Mouse (Mus musculus) natural killer cell, adult 2 months (primary cell): ENCODE measurements around the gene Adss.
"Not testable (repeated sequence)": the region's sequence is repeated elsewhere in the genome, so short reads cannot be mapped to it uniquely, and the experiment has no call there.

Source experiments
- DNase-seq, 2 experiments: peaks; one replicate each; pipeline ENCODE4 v3.0.0; 2022; ENCODE audit warnings: low spot score in 2 of 2

Adss gene

DNA sequence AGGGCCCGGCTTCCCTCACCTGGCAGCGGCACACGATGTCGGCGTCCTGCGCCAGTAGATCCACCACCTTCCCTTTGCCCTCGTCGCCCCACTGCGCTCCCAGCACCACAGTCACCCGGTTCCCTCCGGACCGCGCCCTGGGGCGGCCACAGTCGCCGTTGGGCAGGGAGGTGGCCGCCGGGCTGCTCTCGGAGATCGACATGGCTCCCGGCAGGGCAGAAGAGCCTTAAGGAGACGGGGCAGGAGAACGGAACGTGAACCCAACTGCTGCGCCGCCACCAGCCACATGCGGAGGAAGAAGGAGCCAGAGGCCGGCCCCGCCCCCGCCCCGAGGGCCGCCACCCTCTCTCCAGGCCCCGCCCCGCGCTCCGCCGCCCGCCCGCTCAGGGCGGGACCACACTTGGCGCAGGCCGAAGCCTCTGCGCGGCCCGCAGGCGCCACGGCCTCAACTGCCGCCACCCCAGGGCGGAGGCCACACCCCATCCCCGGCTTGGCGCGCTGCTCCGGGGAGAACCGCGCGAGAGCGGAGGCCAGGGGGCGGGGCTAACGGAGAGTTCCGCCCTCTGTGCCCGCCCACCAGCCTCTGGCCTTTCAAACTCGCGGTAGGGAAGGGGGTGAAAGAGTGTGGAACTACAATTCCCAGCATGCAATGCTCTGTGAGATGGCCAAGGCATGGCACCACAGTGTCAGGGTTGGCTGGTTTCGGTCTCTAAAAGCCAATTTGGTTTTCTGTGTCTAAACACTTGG, at the start of gene Adss:
Gene Adss, minus strand, starts transcription at position 319 of the 747 bp plus-strand sequence.
- DNase-seq: peak; percentile 99

DNA sequence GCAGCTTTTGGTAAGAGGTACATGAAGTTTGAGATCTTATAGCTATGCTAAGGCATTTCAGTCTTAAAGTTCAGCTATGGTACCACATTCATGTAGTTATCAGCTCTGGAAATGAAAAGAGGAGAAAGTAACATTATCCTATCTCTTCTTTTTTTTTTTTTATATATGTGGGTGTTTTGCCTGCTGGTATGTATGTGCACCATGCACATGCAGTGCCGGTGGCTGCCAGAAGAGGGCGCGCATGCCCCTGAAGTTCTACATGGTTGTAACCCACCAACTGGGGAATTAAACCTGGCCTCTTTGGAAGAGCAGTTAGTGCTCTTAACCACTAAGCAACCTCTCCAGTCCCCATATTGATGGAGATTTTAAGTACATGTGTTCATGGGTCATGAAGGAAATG, 49.5 kb upstream of the Adss start:
- DNase-seq: peak in 1 of 2 experiments; percentile 10

DNA sequence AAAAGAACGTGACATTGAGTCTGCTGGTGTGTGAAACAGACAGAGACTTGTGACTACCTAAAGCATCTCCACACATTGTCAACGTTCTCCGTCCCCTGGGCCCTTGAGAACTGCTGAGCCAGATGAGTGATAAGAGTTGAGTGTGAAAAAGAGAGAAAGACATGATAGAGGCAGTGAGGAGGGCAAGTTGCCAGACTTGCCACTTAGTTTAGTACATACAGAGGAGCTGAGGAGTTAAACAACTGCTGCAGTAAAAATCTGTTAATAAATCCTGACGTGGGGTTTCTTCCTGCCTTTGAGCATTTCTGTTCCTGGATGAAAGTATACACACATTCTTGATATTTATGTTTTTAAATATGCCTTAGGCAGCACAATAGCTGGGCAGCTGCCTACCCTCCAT, 31.5 kb upstream of the Adss start:
- DNase-seq: not testable (repeated sequence)

DNA sequence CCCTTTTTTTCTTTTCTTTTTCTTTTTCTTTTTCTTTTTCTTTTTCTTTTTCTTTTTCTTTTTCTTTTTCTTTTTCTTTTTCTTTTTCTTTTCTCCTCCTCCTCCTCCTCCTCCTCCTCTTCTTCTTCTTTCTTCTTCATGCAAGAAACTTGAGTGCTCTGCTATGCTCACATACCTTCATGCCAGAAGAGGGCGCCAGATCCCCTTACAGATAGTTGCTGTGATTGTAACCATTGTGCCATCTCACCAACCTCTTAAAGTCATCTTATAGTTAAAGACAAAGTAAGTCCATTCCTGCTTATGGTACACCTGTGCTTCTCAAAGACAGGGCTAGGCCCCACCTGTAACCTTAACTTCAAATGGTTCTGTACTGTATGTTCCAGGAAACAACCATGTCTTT, 10.5 kb upstream of the Adss start:
- DNase-seq: peak; percentile 15 to 49

DNA sequence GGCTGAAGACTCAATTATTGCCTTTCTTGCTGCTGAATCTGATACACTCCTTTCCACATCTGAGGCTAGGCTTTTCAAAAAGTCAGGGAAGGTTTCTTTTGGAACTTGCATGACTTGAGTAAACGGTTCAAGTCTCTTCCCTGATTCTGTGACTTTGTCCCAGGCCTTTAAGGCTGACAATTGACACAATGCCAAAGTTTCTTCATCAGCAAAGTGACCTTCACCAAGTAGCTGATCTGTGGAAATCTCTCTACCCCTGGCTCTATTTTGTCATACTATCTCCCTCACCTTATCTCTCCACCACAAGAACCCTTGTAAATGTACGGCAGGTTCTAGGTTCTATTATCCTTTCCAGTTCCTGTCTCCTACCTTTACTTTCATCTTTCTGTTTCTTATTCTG, 7.2 kb upstream of the Adss start:
- DNase-seq: no peak

DNA sequence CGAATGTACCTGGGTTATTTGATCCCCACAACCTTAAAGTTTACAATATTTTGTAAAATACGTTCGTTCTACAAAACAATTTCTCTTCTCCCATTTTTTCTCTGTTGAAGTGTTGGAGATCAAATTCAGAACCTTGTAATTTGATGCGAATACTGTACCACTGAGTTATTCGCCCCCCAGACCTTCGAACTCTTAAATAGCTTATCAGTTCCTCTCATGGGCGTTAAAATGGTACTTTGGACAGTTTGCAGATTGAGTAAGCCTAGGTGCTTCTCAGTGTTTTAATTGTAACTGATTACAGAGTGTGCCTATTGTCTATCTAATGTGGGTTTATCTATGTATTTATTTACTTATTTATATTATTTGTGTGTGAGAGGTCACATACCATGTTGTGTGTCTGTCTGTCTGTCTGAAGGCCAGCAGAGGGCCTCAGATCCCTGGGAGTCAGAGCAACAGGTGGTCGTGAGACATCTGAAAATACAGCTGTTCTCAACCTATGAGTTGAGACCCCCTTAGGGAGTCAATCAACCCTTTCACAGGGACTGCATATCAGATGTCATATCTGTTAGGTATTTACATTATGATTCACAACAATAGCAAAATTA, 942 bp upstream of the Adss start:
- DNase-seq: no peak

DNA sequence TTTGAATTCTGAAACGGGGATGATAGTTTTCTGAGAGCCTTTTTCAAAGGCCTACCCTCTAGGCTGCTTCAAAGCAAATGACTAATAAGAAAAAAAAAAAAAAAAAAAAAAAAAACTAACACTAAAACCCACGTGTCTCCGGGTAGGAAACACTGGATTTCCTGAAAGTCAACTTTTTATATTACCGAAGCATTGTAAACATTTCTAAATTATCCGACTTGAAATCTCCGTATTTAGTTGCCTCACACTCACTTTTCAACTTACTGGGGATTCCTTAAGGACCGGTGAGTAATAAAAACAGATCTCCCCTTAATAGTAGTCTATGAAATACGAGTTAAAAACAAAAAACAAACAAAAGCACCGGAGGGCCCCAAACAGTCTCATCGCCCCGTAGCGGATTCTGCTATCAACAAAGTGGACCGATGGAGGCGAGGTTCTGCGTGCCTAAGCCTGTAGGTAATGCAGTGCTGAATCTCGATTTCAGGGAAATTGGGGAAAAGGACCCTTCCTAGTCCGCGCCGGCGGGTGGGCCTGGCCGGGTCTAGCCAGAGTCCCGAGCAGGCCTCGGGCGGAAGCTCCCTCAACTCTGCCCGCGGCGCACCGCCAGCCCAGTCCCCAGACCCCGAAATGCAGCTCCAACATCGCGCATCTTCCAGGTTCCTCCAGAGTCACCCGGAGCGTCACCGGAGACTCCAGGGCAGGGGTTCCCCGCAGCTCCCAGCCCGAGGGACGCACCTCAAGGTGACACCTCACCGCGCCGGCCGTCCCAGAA, 704 bp downstream of the Adss start:
- peak in 1 of 2 experiments; percentile 6 for DNase-seq

DNA sequence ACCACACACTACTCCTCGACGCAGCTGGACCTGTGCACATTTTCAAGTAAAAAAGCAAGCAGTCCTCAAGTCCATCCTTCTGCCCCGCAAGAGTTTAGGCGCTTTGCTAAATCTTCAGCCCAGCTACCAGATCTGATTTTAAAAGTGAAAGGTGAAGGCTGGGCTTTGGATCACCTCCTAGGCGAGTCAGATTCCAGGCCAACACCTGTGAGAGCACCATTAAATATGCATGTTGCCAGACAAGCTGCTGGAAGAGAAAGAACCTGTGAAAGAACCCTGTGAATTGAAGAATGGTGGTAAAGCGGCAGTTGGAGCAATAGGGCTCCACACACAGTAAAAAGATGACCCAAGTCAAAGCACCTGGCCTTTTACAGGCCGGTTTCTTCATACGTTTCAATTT, 1.4 kb downstream of the Adss start:
- DNase-seq: no peak

DNA sequence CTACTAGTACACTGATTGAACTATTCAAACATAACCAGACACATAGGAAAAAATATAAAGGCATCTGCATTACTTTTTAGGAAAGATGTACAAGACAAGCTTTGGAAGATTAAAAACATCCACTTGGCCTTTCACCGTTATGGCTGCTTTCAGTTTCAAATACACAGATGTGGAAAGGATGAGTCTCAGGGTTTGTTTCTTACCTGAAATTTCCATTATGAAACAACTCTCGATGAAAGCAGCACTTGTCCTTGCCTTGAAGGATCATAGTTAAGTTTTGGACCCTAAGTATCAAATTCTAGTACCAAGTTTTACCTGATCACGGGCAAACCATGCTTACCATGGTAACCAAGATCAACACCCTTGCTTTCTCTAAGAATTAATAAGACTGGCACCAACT, 3.5 kb downstream of the Adss start:
- no peak for DNase-seq

DNA sequence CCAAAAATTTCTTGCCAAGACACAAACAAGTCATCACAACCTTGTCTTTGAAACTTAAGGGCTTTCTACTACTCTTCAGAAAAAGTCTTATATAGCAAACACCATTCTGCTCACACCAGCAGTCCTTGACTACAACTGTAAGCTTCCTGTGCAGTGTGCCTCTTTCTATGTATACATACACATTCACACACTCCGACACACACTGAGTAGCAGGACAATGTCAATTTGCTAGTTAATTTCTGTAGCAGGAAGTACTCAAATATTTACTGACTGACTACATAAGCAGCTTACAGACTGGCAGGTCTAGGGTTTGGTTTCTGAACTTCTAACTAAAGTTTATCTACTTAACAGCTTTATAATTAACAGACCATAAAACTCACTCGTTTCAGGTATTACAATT, 18.9 kb downstream of the Adss start:
- DNase-seq: no peak

DNA sequence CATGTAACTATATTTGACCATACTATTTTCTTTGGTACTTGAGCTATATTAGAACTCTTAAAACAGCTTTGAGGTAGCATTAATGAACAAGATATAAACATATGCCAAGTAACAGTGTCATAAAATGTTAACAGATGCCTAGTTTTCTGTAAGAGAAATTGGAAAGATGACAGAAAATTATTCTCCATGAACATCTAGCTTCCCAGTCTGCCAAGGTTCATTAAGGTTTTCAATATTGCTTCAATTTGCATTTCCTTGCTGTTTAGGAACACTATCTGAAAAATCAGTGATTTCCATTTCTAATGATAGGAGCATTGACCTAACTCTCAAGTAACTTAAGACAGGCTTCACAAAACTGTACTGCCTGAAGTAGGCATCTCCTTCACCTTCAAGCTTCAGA, 27.4 kb downstream of the Adss start:
- DNase-seq: no peak

DNA sequence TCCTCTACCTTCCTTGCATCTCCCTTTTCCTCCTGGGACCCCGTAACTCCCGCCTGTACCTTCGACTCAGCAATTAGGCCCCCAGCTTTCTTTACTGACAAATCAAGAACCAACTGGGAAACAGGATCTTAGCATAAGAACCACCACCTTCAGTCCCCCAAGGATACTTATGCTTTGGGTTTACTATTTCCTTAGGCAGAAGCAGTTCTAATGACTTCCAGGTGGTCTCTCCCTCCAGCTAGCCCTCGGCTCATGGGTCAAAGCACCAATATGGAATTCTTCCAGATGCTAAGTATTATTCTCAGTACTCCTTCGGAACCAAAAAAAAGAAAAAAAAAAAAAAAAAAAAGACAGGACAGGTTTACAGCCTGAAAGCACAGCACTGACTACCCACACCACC, 39.1 kb downstream of the Adss start:
- no peak for DNase-seq

DNA sequence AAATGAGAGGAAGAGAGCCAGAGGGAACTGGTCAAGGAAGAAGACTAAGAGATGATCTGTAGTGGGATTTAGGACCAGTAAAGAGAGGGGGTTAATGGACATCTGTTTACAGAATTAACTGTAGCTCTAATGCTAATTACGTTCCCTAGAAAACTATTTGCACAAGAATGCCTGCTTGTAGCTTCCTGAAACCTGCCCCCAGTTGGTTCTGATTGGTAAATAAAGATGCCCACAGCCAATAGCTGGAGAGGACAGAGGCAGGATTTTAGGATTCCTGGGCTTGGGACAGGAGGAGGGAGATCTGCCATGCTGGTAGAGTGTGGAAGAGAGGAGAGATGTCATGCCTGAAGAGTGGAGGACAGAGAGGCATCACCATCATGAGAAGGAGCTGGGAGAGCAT, 42.8 kb downstream of the Adss start:
- DNase-seq: no peak

DNA sequence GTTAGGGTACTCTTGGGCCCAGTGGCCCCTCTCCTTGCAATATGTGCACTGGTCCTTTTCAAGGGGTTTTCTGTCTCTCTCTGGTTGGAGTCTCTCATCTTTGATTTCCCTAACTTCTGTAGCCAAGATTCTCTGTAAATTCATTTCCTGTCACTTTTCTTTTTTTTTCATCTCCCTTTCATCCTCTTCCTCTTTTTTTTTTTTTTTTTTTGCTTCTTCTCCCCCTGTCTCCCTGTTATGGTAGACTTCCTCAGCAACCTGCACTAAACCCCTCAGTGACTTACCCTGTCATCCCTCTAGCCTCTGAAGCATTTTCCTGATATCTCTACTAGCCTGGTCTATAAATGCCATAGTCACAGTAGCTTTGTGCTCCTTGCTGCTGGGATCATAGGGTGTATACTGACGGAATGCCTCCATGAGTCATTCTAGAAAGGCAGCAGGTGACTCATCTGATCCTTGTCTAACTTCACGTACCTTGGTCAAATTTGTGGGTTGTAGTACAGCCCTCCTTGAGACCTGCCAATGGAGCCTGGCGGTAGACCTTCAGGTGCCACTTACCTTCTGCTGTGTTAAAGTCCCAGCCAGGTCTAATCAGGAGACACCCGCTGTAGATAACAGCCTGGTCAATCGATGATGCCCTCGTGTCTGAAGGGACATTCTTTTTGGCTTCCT, 48.3 kb downstream of the Adss start:
- no peak for DNase-seq

DNA sequence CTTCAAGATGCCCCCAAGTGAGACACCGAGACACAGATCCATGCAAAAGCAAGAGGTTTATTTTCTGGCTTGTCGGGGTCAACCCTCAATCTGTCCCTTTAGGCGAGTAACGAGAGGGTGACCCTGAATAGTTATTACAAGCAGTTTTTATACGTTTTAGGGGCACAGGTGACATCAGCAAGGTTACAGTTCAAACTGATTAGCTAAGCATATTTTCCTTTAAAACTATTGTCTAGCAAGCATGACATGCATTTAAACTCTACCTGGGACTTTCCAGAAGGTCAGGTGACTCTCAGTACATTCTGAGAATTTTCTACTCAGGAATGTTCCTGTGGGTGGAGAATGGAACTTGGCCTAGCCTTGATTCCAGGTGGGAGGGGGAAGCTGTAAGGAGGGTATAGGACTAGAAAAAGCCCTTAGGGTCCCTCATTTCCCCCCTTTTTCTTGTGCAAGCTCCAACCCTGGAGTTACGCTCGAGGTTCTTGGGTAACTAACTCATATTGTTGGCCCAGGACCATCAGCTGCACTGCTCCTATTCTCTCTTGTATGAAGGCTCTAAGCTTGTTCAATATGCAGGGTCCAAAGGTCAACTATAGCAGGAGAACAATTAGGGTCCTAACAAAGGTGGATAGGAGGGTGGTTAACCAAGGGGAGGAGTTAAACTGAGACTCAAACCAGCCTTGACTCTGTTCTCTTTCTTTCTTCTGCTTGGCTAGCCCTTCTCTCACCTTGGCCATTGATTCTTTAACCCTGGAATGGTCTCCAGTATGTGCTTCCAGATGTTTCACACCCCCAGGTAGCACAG, 51.6 kb downstream of the Adss start:
- DNase-seq: no peak

DNA sequence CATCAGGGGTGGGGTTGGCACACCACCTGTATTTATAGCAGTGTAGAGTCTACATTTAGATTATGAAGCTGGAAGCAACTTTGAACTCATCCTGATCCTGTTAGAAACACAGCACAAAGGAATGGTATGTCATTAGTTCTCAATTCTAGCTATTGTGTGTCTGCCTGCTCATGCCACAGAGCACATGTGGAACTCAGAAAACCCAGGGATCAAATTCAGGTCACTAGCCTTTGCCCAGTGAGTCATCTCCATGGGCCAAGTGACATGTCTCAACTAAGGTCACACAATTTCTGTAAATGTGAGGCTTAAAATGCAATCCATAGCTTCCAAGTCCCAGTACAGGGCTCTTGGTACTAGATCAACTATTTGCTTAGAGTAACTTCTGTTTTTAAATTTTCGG, 54.2 kb downstream of the Adss start:
- DNase-seq: no peak

DNA sequence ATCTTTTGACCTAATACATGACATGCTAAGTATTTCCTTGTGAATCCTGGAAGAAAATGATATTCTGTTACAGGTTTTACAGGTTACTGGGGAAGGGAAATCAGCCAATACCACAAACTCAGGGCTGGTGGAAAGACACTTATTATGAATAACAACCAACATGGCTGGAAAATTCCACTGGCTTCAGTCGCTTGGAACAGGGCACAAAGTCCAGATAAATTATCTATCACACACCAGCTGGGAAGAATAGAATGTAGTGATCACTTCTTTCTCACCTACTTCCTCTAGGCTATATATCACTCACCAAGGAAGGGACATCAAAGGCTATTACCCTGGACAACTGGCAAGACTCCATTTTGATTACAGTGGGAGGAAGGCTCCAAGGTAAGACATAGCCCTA, 55.6 kb downstream of the Adss start:
- DNase-seq: no peak

DNA sequence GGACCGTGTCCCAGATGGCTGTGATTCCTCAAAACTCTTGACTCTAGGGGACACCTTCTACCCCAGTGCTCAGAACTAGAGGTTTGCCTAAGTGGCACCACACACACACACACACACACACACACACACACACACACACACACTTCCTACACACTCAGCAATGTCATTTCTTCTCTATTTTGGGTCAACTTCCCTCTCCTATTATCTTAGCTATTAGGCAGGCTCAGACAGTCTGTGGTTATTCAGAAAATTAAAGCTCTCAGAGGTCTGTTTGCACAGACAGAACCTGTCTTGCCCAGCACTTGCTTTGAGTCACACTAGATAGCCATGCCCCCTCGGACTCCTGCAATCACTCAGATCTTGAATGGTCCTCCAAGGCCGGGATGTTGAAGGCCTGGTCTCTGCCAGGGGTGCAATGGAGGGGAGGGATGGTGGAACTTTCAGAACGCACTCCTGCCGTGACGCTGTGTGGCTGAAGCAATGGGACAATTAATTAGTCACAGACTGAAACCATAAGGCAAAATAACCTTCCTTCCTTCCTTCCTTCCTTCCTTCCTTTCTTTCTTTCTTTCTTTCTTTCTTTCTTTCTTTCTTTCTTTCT, 58.7 kb downstream of the Adss start:
- no peak for DNase-seq

DNA sequence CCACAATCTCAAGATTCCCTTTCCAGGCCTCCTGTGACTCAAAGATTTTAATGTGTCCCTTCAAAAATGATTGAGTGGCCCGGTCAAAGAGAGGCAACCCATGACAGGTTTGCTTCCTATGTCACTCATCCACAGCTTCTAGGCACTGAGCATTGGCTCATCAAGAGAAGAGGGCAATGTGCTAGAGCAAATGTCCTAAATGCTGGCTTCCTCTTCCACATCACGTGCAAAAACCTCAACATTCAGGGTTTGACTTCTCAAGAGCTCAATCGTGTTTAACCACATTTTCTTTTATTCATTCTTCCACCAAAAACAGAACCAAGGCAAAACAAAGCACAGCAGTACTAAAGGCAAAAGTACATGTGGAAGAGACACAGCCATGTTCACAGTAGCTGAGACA, 64.3 kb downstream of the Adss start:
- no peak for DNase-seq

DNA sequence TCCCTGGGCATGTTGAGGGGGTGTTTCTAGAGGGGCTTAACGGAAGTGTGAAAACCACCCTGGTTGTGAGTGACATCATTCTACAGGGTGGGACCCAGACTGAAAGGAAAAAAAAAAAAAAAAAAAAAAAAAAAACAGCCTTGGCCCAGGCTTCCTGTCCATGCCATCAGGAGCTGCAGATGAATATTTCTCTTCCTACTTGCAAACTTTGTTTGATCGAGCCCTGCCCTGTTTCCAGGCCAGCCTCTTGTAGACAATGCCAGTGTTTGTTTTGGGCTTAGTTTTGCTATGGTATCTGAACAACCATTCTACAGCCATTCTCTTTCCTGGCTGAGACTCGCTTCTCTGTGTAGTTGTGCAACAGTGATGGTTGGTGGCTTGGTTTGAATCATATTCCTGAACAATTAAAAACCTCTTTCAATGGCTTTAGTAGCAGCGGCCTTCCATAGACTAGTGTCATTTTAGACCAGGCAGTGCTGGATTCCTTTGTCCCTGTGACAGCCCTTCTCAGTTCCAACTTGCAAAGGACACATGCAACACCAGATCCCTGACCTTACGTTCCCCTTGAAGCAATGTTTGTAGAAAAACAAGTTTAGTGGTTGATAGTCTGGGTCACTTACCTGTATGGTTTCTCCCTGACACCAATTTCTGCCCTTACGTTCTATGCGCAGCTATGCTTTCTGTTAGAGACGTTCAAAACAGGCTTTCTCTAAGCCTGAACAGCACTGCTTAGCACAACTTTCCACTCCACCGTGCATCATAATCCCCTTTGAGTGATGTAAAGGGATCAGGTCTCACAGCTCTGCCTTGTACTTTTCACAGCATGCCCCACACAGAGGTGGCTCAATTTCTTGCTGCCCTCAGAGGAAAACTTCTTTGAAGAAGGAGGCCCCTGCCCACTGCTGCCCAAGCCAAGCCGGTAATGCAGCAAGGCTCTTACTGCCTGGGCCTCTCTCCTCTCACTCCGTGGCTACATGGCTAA, 67.0 kb downstream of the Adss start, which contains the start of gene 1700016C15Rik:
Gene 1700016C15Rik, plus strand, starts transcription at position 772 of the 982 bp plus-strand sequence.
- no peak for DNase-seq
